Mouse (Mus musculus) CH12.LX (cell line): ENCODE measurements around the gene Tmem273. TPM values are rescaled to one million over a fixed set of nuclear protein-coding genes. Genes with fewer than 3 reads are reported as not detected.

ENCODE experiments used
- DNase-seq: peaks from one replicate; pipeline ENCODE4 v3.0.0-alpha.2; 2013; ENCODE audit errors: extremely low read depth
- H3K27ac ChIP-seq: 2 replicates; pipeline ENCODE4 v1.5.1; 2012; ENCODE audit warnings: low read depth, mild to moderate bottlenecking, control low read depth, moderate library complexity; ENCODE audit not compliant: insufficient read depth
- H3K27me3 ChIP-seq: replicated peaks from 2 replicates; pipeline ENCODE3; 2012; ENCODE audit warnings: inconsistent platforms
- H3K36me3 ChIP-seq, 2 experiments: replicated peaks in 1 of 2; 2 replicates each; pipeline versions ENCODE3 to v1.6.1; 2012; ENCODE audit warnings: inconsistent platforms in 1 of 2, low read length in 1 of 2, mild to moderate bottlenecking in 1 of 2, mixed read lengths in 1 of 2, moderate library complexity in 1 of 2; ENCODE audit not compliant: control insufficient read depth in 1 of 2, insufficient read depth in 1 of 2
- H3K4me1 ChIP-seq, 2 experiments: 2 replicates each; pipeline ENCODE4 v1.6.1; 2012; ENCODE audit warnings: inconsistent platforms in 1 of 2, moderate library complexity in 1 of 2; ENCODE audit not compliant: insufficient read depth in 2 of 2, control insufficient read depth in 1 of 2
- H3K4me2 ChIP-seq: 2 replicates; pipeline ENCODE4 v1.6.1; 2012; ENCODE audit warnings: low read depth, mild to moderate bottlenecking, control low read depth; ENCODE audit not compliant: poor library complexity, insufficient read depth, severe bottlenecking
- H3K4me3 ChIP-seq, 3 experiments: fragments of 150-350 bp in 1 of 3; sonication (generic) in 1 of 3; replicated peaks in 1 of 3; 2 replicates each; pipeline versions ENCODE3 to v1.5.1; 2011 to 2012; ENCODE audit warnings: low read depth in 2 of 3, low read length in 2 of 3, mild to moderate bottlenecking in 2 of 3, moderate library complexity in 2 of 3, control low read depth in 1 of 3, improper control_type of control experiment in 1 of 3, inconsistent platforms in 1 of 3, mixed read lengths in 1 of 3; ENCODE audit not compliant: poor library complexity in 1 of 3
- H3K79me2 ChIP-seq: replicated peaks from 2 replicates; pipeline ENCODE4 v1.6.1; 2012; ENCODE audit warnings: mild to moderate bottlenecking, moderate library complexity; ENCODE audit not compliant: control insufficient read depth, poor library complexity, insufficient read depth, severe bottlenecking; ENCODE audit errors: extremely low read depth
- H3K9ac ChIP-seq: 2 replicates; pipeline ENCODE4 v1.6.1; 2012; ENCODE audit warnings: low read depth, mild to moderate bottlenecking, control low read depth, moderate library complexity; ENCODE audit not compliant: insufficient read depth
- H3K9me3 ChIP-seq: replicated peaks from 2 replicates; pipeline ENCODE3; 2012; ENCODE audit warnings: low read length, inconsistent platforms, mixed read lengths
- BHLHE40 ChIP-seq: IDR thresholded peaks from 2 replicates; pipeline ENCODE4 v1.6.1; 2011; ENCODE audit warnings: mild to moderate bottlenecking, low read depth, low read length, improper control_type of control experiment
- CHD1 ChIP-seq: IDR thresholded peaks from 2 replicates; pipeline ENCODE4 v1.6.1; 2012; ENCODE audit warnings: low read depth, low read length, improper control_type of control experiment, inconsistent platforms
- CHD2 ChIP-seq: IDR thresholded peaks from 2 replicates; pipeline ENCODE4 v1.6.1; 2011; ENCODE audit warnings: low read length, improper control_type of control experiment
- CTCF ChIP-seq, 2 experiments: IDR thresholded peaks in 1 of 2; conservative IDR thresholded peaks in 1 of 2; 2 replicates each; pipeline ENCODE4 v1.5.1; 2011 to 2012; ENCODE audit warnings: low read depth in 2 of 2, low read length in 2 of 2, improper control_type of control experiment in 1 of 2, inconsistent platforms in 1 of 2, mild to moderate bottlenecking in 1 of 2, moderate library complexity in 1 of 2
- E2F4 ChIP-seq: IDR thresholded peaks from 2 replicates; pipeline ENCODE4 v1.6.1; 2011; ENCODE audit warnings: low read depth, low read length, improper control_type of control experiment; ENCODE audit not compliant: insufficient replicate concordance
- ELF1 ChIP-seq: IDR thresholded peaks from 2 replicates; pipeline ENCODE4 v1.6.1; 2014; ENCODE audit warnings: low read depth, mild to moderate bottlenecking, inconsistent platforms, low read length, improper control_type of control experiment
- ETS1 ChIP-seq: conservative IDR thresholded peaks from 2 replicates; pipeline ENCODE4 v1.6.1; 2012; ENCODE audit warnings: low read depth, mild to moderate bottlenecking, inconsistent platforms, low read length, improper control_type of control experiment, moderate library complexity
- GABPA ChIP-seq: IDR thresholded peaks from 2 replicates; pipeline ENCODE4 v1.6.1; 2012; ENCODE audit warnings: low read depth, low read length, improper control_type of control experiment, inconsistent platforms; ENCODE audit not compliant: insufficient replicate concordance
- JUND ChIP-seq: conservative IDR thresholded peaks from 2 replicates; pipeline ENCODE4 v1.6.1; 2011; ENCODE audit warnings: low read depth, low read length, improper control_type of control experiment
- MAZ ChIP-seq: IDR thresholded peaks from 2 replicates; pipeline ENCODE4 v1.6.1; 2012; ENCODE audit warnings: low read depth, mild to moderate bottlenecking, inconsistent platforms, low read length, improper control_type of control experiment, moderate library complexity
- MEF2A ChIP-seq: IDR thresholded peaks from 2 replicates; pipeline ENCODE4 v1.6.1; 2014; ENCODE audit warnings: low read depth, mild to moderate bottlenecking, inconsistent platforms, low read length, improper control_type of control experiment, borderline replicate concordance
- MXI1 ChIP-seq: IDR thresholded peaks from 2 replicates; pipeline ENCODE4 v1.6.1; 2011; ENCODE audit warnings: mild to moderate bottlenecking, low read depth, low read length, improper control_type of control experiment
- MYC ChIP-seq: IDR thresholded peaks from 2 replicates; pipeline ENCODE4 v1.6.1; 2011; ENCODE audit warnings: low read depth, mild to moderate bottlenecking, improper control_type of control experiment, low read length
- NELFE ChIP-seq: IDR thresholded peaks from 2 replicates; pipeline ENCODE4 v1.6.1; 2011; ENCODE audit warnings: low read depth, low read length, improper control_type of control experiment
- NRF1 ChIP-seq: IDR thresholded peaks from 2 replicates; pipeline ENCODE4 v1.6.1; 2014; ENCODE audit warnings: low read depth, mild to moderate bottlenecking, inconsistent platforms, low read length, improper control_type of control experiment, moderate library complexity
- POLR2AphosphoS2 ChIP-seq: IDR thresholded peaks from 2 replicates; pipeline ENCODE4 v1.6.1; 2011; ENCODE audit warnings: low read depth, low read length, improper control_type of control experiment
- RAD21 ChIP-seq: IDR thresholded peaks from 2 replicates; pipeline ENCODE4 v1.6.1; 2011; ENCODE audit warnings: low read depth, mild to moderate bottlenecking, low read length, improper control_type of control experiment, moderate library complexity
- RCOR1 ChIP-seq: conservative IDR thresholded peaks from 2 replicates; pipeline ENCODE4 v1.6.1; 2012; ENCODE audit warnings: low read depth, mild to moderate bottlenecking, inconsistent platforms, low read length, improper control_type of control experiment
- SMC3 ChIP-seq: IDR thresholded peaks from 2 replicates; pipeline ENCODE4 v1.6.1; 2011; ENCODE audit warnings: low read depth, low read length, improper control_type of control experiment
- TBP ChIP-seq: conservative IDR thresholded peaks from 2 replicates; pipeline ENCODE4 v1.6.1; 2011; ENCODE audit warnings: low read depth, low read length, improper control_type of control experiment
- USF1 ChIP-seq: IDR thresholded peaks from 2 replicates; pipeline ENCODE4 v1.6.1; 2014; ENCODE audit warnings: low read depth, mild to moderate bottlenecking, inconsistent platforms, low read length, improper control_type of control experiment
- USF2 ChIP-seq: conservative IDR thresholded peaks from 2 replicates; pipeline ENCODE4 v1.6.1; 2011; ENCODE audit warnings: low read depth, low read length, improper control_type of control experiment
- ZC3H11A ChIP-seq: IDR thresholded peaks from 2 replicates; pipeline ENCODE4 v1.6.1; 2012; ENCODE audit warnings: low read depth, mild to moderate bottlenecking, inconsistent platforms, low read length, improper control_type of control experiment
- ZKSCAN1 ChIP-seq: IDR thresholded peaks from 2 replicates; pipeline ENCODE4 v1.6.1; 2012; ENCODE audit warnings: low read depth, inconsistent platforms, low read length, improper control_type of control experiment, borderline replicate concordance
- ZMIZ1 ChIP-seq: IDR thresholded peaks from 2 replicates; pipeline ENCODE4 v1.6.1; 2012; ENCODE audit warnings: low read depth, mild to moderate bottlenecking, inconsistent platforms, low read length, improper control_type of control experiment
- dilution Hi-C: fragments of 300-500 bp; cut with MboI; formaldehyde crosslinking; loops from 2 replicates; pipeline ENCODE4 v1.14.3; 2020; ENCODE audit warnings: low sequenced_read_pairs; ENCODE audit not compliant: extremely low pct_unique_long_range_greater_than_20kb, extremely low pct_ligation_motif_present
- in situ Hi-C: fragments of 300-500 bp; cut with MboI; formaldehyde crosslinking; loops from 3 replicates; pipeline ENCODE4 v1.14.3; 2019; ENCODE audit warnings: low sequenced_read_pairs, low pct_ligation_motif_present, low pct_unique_long_range_greater_than_20kb, mixed read lengths
- polyA plus RNA-seq: library from polyadenylated mRNA; unstranded; fragments of >175 nt; gene quantifications from 2 replicates; pipeline ENCODE4 v1.2.1, GENCODE M21; 2012; ENCODE audit warnings: low read depth; ENCODE audit not compliant: insufficient read length
- total RNA-seq, 2 experiments: library from RNA; depleted of rRNA; stranded (reverse); fragments of 300-350 nt in 1 of 2; fragments of >200 nt in 1 of 2; gene quantifications; 2 replicates each; pipeline ENCODE4 v1.2.3; 2012 to 2014

Gene Tmem273
- total and polyA plus RNA-seq, 3 experiments, result 0.94 TPM; not detected in 2

GRCm38 (mm10) chr14:32812429-32812828 is 26.7 kb downstream of the Tmem273 start:
- Histone ChIP-seq H3K9me3 (no peaks in the 10 kb centered on the region), H3K4me1 (peaks cover 0 to 5% of the 10 kb centered on the region in 2 experiments; a peak in 2 of 4 replicates), H3K4me3 (no peak overlapping the region), H3K79me2 (no peaks in the 10 kb centered on the region), H3K4me2 (no peak overlapping the region), H3K27me3 (no peaks in the 10 kb centered on the region), H3K27ac (no peak overlapping the region), H3K36me3 (no peaks in the 10 kb centered on the region), H3K9ac (no peak overlapping the region)
- no peak for TF ChIP-seq NELFE
- no peak for TF ChIP-seq JUND
- TF ChIP-seq USF2, result no peak
- TF ChIP-seq MYC, result no peak
- no peak for TF ChIP-seq GABPA
- no peak for TF ChIP-seq E2F4
- no peak for TF ChIP-seq BHLHE40
- no peak for TF ChIP-seq RCOR1
- no peak for TF ChIP-seq ZKSCAN1
- no peak for TF ChIP-seq ETS1
- no peak for TF ChIP-seq NRF1
- dilution Hi-C loops, result no loop called here
- no peak for DNase-seq
- in situ Hi-C loops, result loop anchor here (25.0 kb wide), 1 partner anchor 200 kb away; no protein-coding TSS in a partner anchor

- in situ Hi-C loops, result loop anchor here (25.0 kb wide), 1 partner anchor 203 kb away; no protein-coding TSS in a partner anchor
- H3K9me3 ChIP-seq, result no peaks in the 10 kb centered on the region
- no peak overlapping the region for H3K4me3 ChIP-seq
- no peaks in the 10 kb centered on the region for H3K36me3 ChIP-seq
- no peak for TF ChIP-seq MXI1
- no peak for TF ChIP-seq ELF1
- no peak for TF ChIP-seq MAZ
- no peak for TF ChIP-seq RAD21
- TF ChIP-seq CHD1, result no peak
- no peak for TF ChIP-seq NRF1
- no peak for TF ChIP-seq NELFE
- no peak for TF ChIP-seq ZMIZ1
- no peak for TF ChIP-seq MYC
- no peak for TF ChIP-seq MEF2A
- no peak for TF ChIP-seq CHD2
- no peak for TF ChIP-seq TBP
- TF ChIP-seq SMC3, result no peak
- no peak for TF ChIP-seq RCOR1
- no peak for TF ChIP-seq USF1
- no peak for TF ChIP-seq POLR2AphosphoS2
- no peak for TF ChIP-seq ZC3H11A
- TF ChIP-seq USF2, result no peak
- TF ChIP-seq CTCF (conservative IDR thresholded peaks at IDR 0.05 in 1 of 2, IDR thresholded peaks at IDR 0.05 in 1 of 2; ENCODE audit: low read depth in 2 of 2, low read length in 2 of 2), result no peak
- no peak for TF ChIP-seq ZKSCAN1
- H3K79me2 ChIP-seq, result no peaks in the 10 kb centered on the region
- no peak overlapping the region for H3K27ac ChIP-seq
- H3K4me2 ChIP-seq, result no peak overlapping the region
- no peak overlapping the region for H3K9ac ChIP-seq
- H3K4me1 ChIP-seq, result peaks cover 0 to 5% of the 10 kb centered on the region in 2 experiments; a peak in 2 of 4 replicates
- dilution Hi-C loops, result no loop called here
- DNase-seq, result no peak
- peaks cover 1% of the 10 kb centered on the region for H3K27me3 ChIP-seq
Measured at GRCm38 (mm10) chr14:32814961-32815360, 29.2 kb downstream of the Tmem273 start.
